Mouse (Mus musculus) retina, adult 2 months (tissue): ENCODE measurements around the gene Olfr1357.
"Not testable (repeated sequence)": the region's sequence is repeated elsewhere in the genome, so short reads cannot be mapped to it uniquely, and the experiment has no call there.

Source experiments
- DNase-seq: peaks from one replicate; pipeline ENCODE4 v3.0.0-alpha.2; 2012; ENCODE audit warnings: low read depth, low spot score

The Olfr1357 gene

DNA sequence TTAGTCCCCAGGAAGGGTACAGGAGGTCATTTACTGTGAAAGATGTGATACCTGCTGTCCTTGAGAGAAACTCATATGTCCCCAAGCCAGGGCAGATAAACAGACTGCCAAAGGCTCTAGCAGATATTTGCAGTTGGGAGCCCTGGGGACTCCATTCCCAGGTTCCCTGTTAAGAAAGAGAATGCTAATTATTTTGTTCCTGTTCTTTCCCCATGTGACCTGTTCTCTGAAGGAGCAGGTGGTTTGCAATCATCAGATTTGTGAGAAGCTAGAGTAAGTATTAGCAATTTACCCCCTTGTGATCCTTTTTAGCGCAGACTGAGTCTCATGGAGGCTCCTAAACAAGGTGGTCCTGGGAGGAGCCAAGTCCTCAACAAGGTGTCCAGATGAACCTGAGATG lies at the start of gene Olfr1357:
Gene Olfr1357 (minus strand): TSS at position 101 of the 400 bp plus-strand sequence.
- no peak for DNase-seq

DNA sequence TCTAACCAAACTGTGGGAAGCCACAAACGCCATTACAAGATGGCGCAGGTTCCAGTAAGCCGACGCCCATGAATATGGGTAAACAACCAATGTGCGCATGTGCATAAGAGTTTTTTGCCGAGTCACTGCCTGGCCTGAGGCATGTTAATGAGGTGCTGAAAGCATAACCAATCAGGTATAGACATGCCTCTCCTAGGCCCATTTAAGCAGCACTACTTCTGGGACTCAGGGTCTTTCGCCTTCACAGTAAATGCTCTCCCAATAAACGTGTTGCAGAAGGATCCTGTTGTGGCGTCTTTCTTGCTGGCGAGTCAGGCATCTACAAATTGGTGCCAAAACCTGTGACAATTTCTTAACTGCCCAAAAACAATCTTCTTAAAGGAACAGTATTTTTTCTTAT lies 48.8 kb upstream of the Olfr1357 start:
- DNase-seq, result not testable (repeated sequence)

DNA sequence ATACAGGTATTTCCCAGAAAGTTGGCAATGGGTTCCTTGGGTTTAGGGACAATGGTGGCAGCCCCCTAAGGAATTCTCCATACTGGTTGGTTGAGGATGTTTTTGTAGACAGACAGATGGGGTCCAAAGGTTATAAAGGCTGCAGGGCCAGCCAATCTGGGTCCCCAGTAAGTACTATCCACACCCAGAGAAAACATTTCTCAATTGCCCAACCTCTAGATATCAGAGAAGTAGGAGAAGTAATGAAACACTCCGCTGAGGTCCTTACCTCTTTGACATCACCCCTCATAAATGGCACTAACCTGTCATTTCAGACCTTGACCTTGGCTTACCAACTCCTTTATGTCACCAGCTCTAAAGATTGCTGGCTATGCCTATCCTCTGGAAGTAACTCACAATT lies 46.7 kb upstream of the Olfr1357 start:
- DNase-seq, result no peak

DNA sequence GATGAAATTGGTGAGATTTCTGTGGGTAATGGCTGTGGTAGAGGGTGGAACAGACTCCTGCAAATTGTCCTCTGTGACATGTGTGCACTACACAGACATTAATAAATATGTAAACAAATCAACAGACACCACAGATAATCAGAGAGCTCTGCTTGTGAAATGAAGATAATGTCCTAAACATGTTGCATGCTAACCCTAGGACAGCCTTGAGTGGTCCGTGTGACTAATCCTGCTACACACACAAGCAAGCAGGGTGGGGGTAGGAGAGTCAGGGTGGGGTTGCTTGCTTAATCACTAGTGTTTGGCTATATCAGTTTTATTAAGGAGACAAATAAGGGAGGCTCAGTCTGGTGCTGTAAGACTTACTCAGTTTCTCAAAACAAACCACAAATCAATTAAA lies 43.3 kb upstream of the Olfr1357 start:
- no peak for DNase-seq

DNA sequence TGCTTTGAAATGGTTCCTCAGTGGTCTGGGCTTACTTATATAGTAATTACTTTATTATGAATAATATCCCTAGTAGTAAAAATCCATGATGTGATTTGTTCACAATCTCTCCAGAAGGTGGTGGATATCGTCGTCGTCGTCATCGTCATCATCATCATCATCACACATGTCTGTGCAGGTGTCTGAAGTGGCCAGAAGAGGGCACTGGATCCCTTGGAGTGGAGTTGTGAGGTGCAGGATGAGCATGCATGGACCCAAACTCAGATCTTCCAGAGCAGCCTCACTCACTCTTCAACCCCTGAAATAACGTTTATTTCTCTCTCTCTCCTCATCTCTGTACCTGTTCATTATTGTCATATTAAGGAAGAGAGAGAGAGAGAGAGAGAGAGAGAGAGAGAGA lies 14.4 kb upstream of the Olfr1357 start:
- no peak for DNase-seq

DNA sequence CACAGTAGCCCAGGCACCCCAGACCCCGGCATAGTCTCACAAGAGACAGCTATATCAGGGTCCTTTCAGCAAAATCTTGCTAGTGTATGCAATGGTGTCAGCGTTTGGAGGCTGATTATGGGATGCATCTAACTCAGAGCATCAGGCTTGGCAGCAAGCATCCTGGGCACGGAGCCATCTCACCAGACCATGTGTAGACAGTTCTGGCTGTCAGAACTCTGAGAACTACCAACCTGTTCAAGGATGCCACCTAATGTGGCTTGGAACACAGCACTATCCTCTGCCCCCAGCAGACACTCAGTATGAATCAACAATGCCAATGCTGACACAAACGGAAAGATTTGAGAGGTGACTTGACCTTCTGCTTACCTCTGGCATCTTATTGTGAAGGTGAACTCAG lies 12.3 kb upstream of the Olfr1357 start:
- DNase-seq, result no peak

DNA sequence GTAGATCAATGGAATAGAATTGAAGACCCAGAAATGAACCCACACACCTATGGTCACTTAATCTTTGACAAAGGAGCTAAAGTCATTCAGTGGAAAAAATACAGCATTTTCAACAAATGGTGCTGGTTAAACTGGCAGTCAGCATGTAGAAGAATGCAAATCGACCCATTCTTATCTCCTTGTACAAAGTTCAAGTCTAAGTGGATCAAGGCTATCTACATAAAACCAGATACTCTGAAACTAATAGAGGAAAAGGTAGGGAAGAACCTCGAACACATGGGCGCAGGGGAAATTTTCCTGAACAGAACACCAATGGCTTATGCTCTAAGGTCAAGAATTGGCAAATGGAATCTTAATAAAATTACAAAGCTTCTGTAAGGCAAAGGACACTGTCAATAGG lies 5.3 kb upstream of the Olfr1357 start:
- DNase-seq, result not testable (repeated sequence)

DNA sequence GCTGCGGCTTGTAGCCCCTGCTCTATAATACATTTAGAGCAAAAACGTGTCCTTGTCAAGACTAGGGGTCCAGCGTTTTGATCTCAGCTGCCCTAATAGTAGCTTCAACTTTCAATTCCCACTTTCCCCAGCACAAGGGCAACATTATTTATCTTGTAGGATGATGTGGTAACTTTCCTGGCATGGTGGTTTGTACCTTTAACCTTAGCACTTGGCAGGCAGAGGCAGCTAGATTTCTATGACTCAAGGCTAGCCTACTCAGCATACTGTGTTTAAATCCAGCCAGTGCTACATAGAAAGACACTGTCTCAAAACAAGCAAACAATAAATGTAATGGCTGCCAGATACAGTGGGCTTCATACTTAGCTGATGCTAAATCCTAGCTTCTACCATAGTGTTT lies 10.3 kb downstream of the Olfr1357 start:
- no peak for DNase-seq

DNA sequence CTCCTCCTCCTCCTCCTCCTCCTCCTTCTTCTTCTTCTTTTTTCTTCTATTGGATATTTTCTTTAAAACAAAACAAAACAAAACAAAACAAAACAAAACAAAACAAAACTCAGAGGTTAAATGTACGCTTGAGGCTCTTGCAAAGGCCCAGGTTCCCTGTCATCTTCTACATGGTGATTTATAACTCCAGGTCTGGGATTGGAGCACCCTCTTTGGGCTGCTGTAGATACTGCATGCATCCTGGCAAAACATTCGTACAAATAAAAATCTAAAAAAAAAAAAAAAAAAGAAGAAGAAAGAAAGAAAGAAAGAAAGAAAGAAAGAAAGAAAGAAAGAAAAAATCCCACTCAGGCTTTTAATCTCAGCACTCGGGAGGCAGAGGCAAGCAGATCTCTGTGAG lies 12.8 kb downstream of the Olfr1357 start:
- peak; percentile 9 for DNase-seq

DNA sequence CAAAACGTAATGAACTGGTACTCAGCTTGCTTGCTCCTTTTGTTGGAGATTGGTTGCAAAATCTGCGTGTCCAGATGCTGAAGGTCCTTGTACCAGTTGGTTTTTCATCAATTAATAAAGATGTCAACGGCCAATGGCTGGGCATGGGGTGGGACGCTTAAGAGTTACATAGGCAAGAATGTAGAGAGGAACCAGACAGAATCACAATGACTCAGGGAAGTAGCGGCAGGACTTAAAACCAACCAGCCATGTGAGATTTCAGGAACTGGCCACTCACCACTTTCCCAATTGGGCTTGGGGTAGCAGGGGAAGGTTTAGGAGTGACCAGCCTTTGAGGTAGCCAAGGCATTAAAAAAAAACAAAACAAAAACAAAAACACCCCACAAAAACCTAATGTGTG lies 18.0 kb downstream of the Olfr1357 start:
- no peak for DNase-seq

DNA sequence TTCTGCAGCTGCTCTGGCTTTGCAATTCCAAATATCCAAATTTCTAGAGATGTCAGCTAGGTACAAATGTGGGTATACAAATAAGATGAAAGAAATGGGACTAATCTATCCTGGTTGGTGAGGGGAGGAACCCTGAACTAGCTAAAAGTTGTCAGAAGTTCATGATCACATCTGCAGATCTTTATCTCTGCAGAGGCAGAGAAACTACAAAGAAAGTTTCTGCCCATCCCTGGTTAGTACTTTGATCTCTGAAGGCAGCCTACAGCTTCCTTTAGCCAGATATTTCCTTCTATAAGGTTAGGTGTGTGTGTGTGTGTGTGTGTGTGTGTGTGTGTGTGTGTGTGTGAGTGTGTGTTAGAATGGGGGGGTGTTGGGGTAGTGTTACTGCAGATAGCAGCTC lies 23.3 kb downstream of the Olfr1357 start:
- no peak for DNase-seq

DNA sequence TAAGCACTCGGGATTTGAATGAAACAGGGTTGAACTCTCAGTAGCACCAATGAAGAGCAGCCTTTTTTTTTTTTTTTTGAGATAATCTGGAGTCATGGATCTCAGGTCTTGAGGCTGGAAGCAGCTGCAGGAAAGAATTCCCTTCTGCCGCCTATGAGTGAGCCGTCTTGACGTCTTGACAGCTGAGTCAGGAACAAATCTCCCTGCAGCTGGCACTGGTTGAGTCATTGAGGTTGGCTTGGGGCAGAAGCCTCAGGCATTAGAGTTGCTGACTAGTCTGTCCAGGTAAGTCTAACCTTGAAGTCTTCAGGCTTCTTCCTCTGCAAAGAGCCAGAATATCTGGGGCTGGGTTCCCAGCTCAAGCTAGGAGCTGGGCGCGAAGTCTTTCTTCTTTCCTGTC lies 23.7 kb downstream of the Olfr1357 start:
- DNase-seq, result no peak

DNA sequence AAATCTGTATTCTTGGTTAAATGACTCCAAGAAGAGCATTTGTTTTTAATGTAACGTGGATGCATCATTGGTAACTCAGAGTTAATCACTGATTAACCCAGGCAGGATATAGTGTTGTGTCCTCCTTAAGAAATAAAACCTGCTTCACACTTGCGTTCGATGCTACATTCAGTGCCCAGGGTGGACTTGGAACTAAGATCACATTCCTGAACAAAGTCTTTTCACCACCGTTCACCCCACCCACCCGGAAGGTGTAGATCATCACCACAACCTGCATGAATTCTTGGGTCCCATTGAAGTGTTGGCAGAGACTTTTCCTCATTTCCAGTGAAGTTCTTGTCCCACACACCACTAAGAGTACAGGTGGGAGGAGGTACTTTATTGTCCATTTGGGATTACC lies 24.1 kb downstream of the Olfr1357 start:
- DNase-seq, result no peak

DNA sequence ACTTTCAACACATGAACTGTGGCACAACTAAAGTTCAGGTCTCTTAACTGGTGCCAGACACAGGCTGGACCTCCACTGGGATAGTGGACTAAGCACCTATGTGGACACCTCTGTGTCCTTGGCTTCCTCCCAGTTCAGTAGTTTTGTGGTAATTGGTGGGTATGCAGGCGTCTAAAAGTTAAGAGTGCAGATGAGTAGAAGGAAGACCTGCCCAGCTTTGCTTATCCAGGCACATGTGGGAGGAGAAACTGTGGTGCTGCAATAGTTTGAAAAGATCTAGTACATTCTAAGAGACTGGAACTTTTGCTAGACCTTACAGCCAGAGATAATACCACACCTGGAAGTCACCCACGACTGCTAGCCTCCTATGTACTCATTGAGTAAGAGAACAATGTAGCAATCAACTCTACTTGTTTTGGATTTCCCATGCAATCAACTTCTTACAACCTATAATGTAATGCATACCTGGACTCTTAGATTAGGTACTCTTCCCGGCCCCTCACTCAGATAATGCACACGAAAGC lies 25.0 kb downstream of the Olfr1357 start:
- DNase-seq, result no peak

DNA sequence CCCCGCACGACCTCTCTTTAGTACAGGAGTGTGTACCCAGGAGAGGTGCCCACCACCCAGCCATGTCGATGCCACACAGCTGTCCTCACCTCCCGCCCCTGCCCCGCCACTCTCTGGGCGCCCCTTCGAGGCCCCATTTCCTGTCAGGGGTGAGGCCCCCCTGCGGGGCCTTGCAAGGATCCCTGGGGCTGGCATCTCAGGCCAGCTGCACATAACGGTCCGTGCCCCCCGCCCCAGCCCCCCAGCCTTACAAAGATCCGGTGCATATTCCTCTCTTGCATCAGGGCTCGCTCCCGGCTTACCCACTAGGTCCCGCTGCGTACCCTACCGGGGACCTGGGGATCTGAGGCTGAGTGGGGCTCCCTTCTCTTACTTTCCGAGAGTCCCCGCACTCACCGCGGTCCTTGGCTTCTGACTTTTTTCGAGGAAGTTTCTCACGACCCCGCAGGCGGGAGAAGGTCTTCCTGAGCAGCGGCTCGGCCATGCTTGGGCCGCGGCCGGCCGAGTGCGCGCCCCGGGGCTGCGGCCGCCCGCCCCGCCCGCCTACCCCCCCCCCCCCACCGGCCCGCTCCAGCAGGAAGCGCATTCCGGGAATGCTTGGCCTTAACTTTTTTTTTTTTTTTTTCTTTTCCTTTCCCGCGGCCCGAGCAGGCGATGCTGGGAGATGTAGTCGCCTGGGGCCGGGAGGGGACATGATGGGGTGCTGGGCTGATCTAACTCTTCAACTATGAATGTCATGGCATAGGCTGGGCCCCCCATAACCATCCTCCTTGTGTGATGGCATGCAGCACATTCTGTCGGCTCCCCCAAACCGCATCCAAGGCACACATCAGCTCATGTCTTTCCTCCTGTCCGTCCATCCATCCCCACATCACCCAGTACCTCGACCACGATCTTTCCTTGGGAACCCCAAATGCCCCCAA lies 26.2 kb downstream of the Olfr1357 start, which contains the start of gene Syde1:
Gene Syde1 (minus strand): TSS at position 559 of the 923 bp plus-strand sequence.
- DNase-seq, result no peak

DNA sequence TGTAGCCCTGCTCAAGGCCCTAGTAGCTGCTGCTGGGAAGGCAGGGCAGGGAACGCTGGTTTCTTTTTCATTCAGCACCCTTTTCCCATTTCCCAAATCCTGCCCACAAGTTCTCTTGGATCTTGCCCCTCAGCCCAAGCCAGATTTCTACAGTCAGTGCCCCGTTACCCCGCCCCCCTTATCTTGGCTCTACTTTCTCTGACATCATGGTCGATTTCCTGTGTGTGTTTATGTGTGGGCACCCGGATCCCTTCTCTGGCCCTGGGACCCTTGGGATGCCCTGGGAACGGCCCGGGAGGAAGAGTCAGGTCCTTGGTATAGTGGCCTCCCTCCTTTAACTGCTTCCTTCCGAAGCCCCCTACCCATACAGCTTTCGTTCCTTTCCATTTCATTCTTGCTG lies 27.1 kb downstream of the Olfr1357 start:
- DNase-seq, result no peak

DNA sequence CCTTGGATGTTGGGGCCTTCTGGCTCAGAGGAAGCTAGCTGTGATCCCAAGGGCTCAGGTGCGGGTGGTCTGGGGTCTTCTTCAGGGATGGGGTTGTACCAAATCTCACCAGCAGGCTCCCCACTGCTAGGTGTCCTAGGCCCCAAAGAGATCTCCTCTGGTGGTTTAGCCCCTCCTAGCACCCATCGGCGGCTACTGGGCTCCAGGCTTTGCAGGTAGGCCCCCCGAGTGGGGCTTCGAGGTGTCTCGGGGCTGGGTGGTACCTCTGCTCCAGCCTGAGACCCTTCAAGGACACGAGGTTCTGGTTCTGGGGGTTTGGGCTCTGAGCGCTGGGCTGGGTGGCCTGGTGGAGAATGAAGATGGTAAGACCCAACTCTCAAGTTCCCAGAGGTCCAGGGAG lies 28.0 kb downstream of the Olfr1357 start:
- DNase-seq, result no peak

DNA sequence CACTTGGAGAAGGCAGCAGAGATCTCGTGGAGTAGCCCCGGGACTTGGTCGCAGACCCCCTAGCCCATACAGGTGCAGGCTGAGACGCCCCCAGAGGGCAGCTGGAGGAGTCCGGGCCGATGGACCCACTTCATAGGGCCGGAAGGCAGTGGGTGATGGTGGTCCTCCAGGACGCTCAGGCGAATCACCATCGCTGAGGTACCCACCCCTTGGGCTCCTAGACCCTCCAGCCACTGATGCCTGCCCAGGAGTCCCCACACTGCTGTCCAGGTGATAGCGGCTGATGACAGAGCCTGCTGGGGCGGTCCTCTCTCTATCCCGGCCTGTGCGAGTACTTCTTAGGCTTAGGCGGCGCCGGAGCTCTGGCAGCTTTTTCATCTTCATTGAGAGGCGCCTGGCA lies 28.6 kb downstream of the Olfr1357 start:
- DNase-seq, result no peak

DNA sequence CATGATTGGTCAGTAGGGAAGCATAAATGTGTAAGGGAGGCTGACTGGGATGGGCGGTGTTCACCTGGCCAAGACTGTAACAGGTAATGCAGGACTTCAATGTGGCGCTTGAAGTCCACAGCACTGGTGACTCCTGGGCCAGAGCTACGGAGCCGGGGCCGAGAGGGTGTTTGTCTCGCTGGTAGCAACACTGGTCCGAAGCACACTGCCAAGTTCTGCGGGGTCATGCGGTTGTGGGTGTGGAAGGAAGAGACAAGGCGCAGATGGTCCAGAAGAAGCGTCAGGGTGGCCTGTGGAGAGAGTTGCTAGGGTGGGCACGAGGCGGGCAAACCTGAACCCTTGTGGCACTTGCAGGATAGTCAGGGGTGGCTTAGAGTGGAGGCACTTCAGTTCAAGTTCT lies 31.8 kb downstream of the Olfr1357 start:
- DNase-seq, result no peak

DNA sequence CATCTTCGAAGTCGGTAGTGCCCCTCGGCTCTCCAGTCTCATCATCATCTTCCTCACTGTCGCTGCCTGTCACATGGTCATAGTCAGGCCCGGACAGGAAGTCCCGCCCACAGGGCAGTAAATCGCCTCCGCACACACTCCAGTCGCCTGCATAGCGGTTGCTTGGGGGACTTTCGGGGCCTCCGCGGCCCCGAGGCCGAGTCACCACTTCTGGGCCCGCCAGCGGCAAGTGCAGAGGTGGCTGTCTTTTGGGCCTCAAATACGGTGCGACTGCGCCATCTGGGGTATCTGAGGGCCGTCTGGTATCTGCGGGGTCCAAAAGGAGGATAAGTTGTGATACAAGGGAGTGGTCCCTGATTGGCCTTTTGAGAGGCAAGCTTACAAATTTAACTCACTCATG lies 32.3 kb downstream of the Olfr1357 start:
- DNase-seq, result no peak

DNA sequence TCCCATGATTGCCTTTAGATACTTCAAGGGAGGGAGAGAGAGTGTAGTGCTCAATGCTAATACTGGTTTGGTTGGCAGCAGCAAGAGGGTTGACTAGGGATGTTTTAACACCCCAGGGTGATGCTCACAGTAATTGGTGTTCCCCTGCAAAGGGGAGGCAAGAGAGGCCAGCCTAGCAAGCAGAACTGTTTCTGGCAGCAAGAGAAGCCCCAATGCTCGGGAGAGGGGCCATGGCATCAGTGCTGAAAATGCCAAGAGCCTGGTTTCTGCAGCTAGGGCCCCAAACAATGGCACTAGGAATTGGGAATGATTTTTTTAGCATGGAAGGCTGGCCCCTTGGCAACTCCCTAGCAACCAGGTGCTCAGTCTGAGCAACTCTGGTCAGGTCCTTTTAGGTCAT lies 32.9 kb downstream of the Olfr1357 start:
- DNase-seq, result no peak

DNA sequence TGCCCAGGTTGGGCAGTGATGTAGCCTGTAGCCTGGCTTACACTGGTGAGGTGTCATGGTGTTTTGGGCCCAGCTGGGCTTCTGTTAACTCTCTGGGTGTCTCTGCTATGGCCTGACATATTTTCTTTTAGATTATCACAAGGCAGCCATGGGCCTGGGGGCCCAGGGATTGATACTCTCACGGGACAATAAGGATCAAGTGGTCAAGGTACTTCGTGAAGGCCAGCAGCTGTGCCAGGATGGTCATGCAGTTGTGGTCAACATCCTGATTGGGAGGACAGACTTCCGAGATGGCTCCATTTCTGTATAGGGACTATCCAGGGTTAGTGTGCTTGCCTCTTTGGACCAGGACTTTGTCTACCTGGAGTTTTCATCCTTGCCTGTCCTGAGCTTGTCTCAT lies 33.9 kb downstream of the Olfr1357 start:
- no peak for DNase-seq

DNA sequence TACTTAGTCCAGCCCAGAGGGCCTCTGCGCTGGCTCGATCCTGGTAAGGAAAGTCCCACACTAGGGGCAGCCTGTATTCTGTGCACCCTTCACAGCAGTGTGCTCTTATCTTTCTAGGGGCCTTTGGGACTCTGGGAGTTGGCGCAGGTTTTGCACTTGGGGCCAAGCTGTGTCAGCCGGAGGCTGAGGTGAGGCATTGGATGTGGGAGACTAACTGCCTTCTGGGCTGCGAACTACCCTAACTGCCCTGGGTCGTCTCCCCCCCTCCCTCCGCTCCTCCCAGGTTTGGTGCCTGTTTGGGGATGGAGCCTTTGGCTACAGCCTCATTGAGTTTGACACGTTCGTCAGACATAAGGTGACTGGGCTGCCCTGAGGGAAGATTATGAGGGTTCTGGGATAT lies 34.5 kb downstream of the Olfr1357 start:
- no peak for DNase-seq
